Comparison of ENCODE assay signal across 10 mouse cellular contexts in genomic region chr8:61386645-61387044, GRCm38 (mm10).
DNase-seq lines count a peak whose midpoint lies in the region; ATAC-seq and TF ChIP-seq lines count a peak whose summit lies in the region.
"Had no signal": no experiment of that assay in that cellular context is flagged by ENCODE, and none has a peak within 500 bp of the region (broad histone marks: within the 10 kb centered on the region; RNA-seq: fewer than 3 reads in every experiment).

No protein-coding gene starts in this region.

- WGBS in heart, embryonic 11.5 days (ENCODE audit: insufficient replicate concordance): 31% methylated on average over 7 of the region's 7 CpGs
- WGBS in cerebellum, adult 2 months: 10% methylated on average over 7 of the region's 7 CpGs
- WGBS in midbrain, postnatal 0 days: 14% methylated on average over 7 of the region's 7 CpGs

- 0 out of 2 replicates have a peak, but pooled peaks have one; percentile 37 for ATAC-seq in heart, embryonic 11.5 days (replicated peaks; ENCODE audit: insufficient number of reproducible peaks, low FRiP score, low TSS enrichment)
- ATAC-seq in midbrain, postnatal 0 days (ENCODE audit: low FRiP score): peak; percentile 55; the same call in 1 of the 2 replicates
- ATAC-seq in granulocyte monocyte progenitor cell, adult 5-6 weeks (replicated peaks; ENCODE audit: poor library complexity, severe bottlenecking): no peak

- no peak overlapping the region for H3K27ac ChIP-seq in heart, embryonic 11.5 days (ENCODE audit: low read depth, low read length)
- no peak overlapping the region for H3K27ac ChIP-seq in cerebellum, adult 2 months (ENCODE audit: insufficient read depth, low read length)
- H3K27ac ChIP-seq in midbrain, postnatal 0 days (ENCODE audit: low read depth, low read length): peak overlapping the region; percentile 27

- no peaks in the 10 kb centered on the region for H3K27me3 ChIP-seq in heart, embryonic 11.5 days (ENCODE audit: control insufficient read depth, insufficient read depth, low read length)
- H3K27me3 ChIP-seq in cerebellum, adult 2 months (ENCODE audit: control insufficient read depth, insufficient read depth, low read length): no peaks in the 10 kb centered on the region
- H3K27me3 ChIP-seq in midbrain, postnatal 0 days (ENCODE audit: insufficient read depth, low read length): no peaks in the 10 kb centered on the region
- H3K27me3 ChIP-seq: CH12.LX had no signal

- peaks cover 14% of the 10 kb centered on the region for H3K4me1 ChIP-seq in heart, embryonic 11.5 days (ENCODE audit: control insufficient read depth, insufficient read depth, low read length)
- 0 out of 2 replicates have a peak, but pooled peaks cover 5% of the 10 kb centered on the region for H3K4me1 ChIP-seq in cerebellum, adult 2 months (ENCODE audit: control insufficient read depth, insufficient read depth, low read length)
- peaks cover 5% of the 10 kb centered on the region; the same call in 1 of the 2 replicates for H3K4me1 ChIP-seq in midbrain, postnatal 0 days (ENCODE audit: insufficient read depth, low read length)

- H3K9me3 ChIP-seq in heart, embryonic 11.5 days (replicated peaks; ENCODE audit: control insufficient read depth, low read length): no peaks in the 10 kb centered on the region
- H3K9me3 ChIP-seq in midbrain, postnatal 0 days (ENCODE audit: low read length): no peaks in the 10 kb centered on the region

- no peak for TF ChIP-seq POLR2A in cerebellum, adult 2 months (IDR thresholded peaks at IDR 0.05; ENCODE audit: borderline replicate concordance, insufficient read depth, low read length)

- no peak for TF ChIP-seq CTCF in cerebellum, adult 2 months (IDR thresholded peaks at IDR 0.05; ENCODE audit: borderline replicate concordance, insufficient read depth, low read depth, low read length)
- TF ChIP-seq CTCF in midbrain, postnatal 0 days (IDR thresholded peaks at IDR 0.05): peak; percentile 42

- H3K4me2 ChIP-seq in heart, embryonic 11.5 days: no peak overlapping the region
- no peak overlapping the region for H3K4me2 ChIP-seq in midbrain, postnatal 0 days (ENCODE audit: low read depth, low read length, poor library complexity, severe bottlenecking)

- no peak overlapping the region for H3K9ac ChIP-seq in heart, embryonic 11.5 days (ENCODE audit: low read depth, low read length)
- no peak overlapping the region for H3K9ac ChIP-seq in midbrain, postnatal 0 days (replicated peaks; ENCODE audit: low read length, poor library complexity, severe bottlenecking)

- no peak overlapping the region for H3K4me3 ChIP-seq in heart, embryonic 11.5 days (ENCODE audit: low read depth, low read length)
- no peak overlapping the region for H3K4me3 ChIP-seq in cerebellum, adult 2 months (replicated peaks; ENCODE audit: insufficient read depth, low read depth, low read length)
- H3K4me3 ChIP-seq in midbrain, postnatal 0 days (ENCODE audit: low read depth, low read length): no peak overlapping the region
- H3K4me3 ChIP-seq: erythroblast, embryonic 14.5 days had no signal

- no peak for DNase-seq in heart, adult 9 months (ENCODE audit: low spot score in 2 of 2)
- peak; percentile 18 to 36 for DNase-seq in cerebellum, adult 2 months
- DNase-seq in frontal cortex, postnatal 10 days (ENCODE audit: low spot score in 2 of 2): peak; percentile 23 to 25
- DNase-seq in layer of hippocampus, postnatal 14 days (ENCODE audit: low spot score in 2 of 2): peak; percentile 57 to 81
- DNase-seq in midbrain, postnatal 0 days (ENCODE audit: low spot score): peak; percentile 89
- DNase-seq in adrenal gland, adult 18-20 months (ENCODE audit: low spot score in 2 of 2): no peak

- 0 out of 2 replicates have a peak, but pooled peaks cover 3% of the 10 kb centered on the region for H3K36me3 ChIP-seq in heart, embryonic 11.5 days (ENCODE audit: control insufficient read depth, insufficient read depth, low read length)
- peaks cover 17% of the 10 kb centered on the region; the same call in 1 of the 2 replicates for H3K36me3 ChIP-seq in midbrain, postnatal 0 days (ENCODE audit: insufficient read depth, low read length)

Comparison
In these comparisons a context has a peak if more than half of its experiments do, and no peak if none do; other contexts are left out.
1. DNase-seq: peak in cerebellum, adult 2 months (2 of 2), frontal cortex, postnatal 10 days (2 of 2), layer of hippocampus, postnatal 14 days (2 of 2) and midbrain, postnatal 0 days (single experiment); none in heart, adult 9 months (0 of 2) and adrenal gland, adult 18-20 months (0 of 2).